Mouse (Mus musculus) cerebellum, adult 2 months (tissue): ENCODE measurements at regions not wholly inside any gene's neighbourhood (a gene's known extent, or its start where the extent isn't known, plus 50 kb on each side); places are given as distances from the start of the nearest gene placed in this dataset.

Source experiments
- DNase-seq, 2 experiments: peaks; one replicate each; pipeline ENCODE4 v3.0.0; 2021
- H3K27ac ChIP-seq: fragments of 200-500 bp; 2 replicates; pipeline ENCODE4 v1.5.1; 2012; ENCODE audit warnings: low read length, control low read depth, inconsistent platforms; ENCODE audit not compliant: insufficient read depth
- H3K27me3 ChIP-seq: fragments of 200-500 bp; 2 replicates; pipeline ENCODE4 v1.6.1; 2012; ENCODE audit warnings: inconsistent platforms, mild to moderate bottlenecking, low read length, moderate library complexity; ENCODE audit not compliant: control insufficient read depth, insufficient read depth
- H3K4me1 ChIP-seq: fragments of 200-500 bp; 2 replicates; pipeline ENCODE4 v1.6.1; 2011; ENCODE audit warnings: low read length; ENCODE audit not compliant: control insufficient read depth, insufficient read depth
- H3K4me3 ChIP-seq: fragments of 200-500 bp; replicated peaks from 2 replicates; pipeline ENCODE3; 2011; ENCODE audit warnings: mild to moderate bottlenecking, low read depth, low read length, control low read depth; ENCODE audit not compliant: insufficient read depth
- CTCF ChIP-seq: fragments of 200-500 bp; IDR thresholded peaks from 2 replicates; pipeline ENCODE4 v1.5.1; 2011; ENCODE audit warnings: low read depth, mild to moderate bottlenecking, control low read depth, low read length, moderate library complexity, borderline replicate concordance; ENCODE audit not compliant: insufficient read depth
- POLR2A ChIP-seq: fragments of 200-500 bp; IDR thresholded peaks from 2 replicates; pipeline ENCODE4 v1.6.1; 2011; ENCODE audit warnings: low read length, control low read depth, borderline replicate concordance; ENCODE audit not compliant: insufficient read depth
- WGBS: fragments of 180-500 bp; shearing (Covaris S2); methylation state at CpG from one replicate; pipeline ENCODE4 v1.1.7; 2018; 5-methylcytosine and 5-hydroxymethylcytosine counted together

DNA sequence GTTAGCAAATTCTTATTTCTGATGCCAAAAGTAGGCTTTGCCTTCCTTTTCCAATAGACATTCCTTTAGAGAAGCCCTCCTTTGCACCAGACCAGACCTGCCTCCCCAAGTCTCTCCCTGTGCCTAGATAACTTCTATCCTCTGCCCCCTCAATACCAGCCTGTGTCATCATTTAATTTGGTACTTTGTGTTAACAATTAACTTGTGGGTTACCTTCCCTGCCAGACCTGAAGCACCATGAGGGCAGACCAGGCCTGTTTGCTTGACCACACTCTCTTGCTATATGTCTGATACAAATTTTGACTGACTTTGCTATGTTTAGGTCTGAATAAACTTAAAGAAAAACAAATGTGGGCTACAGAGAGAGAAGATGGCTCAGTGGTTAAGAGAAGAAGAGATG lies 259.7 kb downstream of the Pik3r1 start:
- no peak overlapping the region for H3K27ac ChIP-seq
- DNase-seq, result no peak
- no peak overlapping the region for H3K4me3 ChIP-seq
- TF ChIP-seq POLR2A (no peak), CTCF (no peak)
- no peaks in the 10 kb centered on the region for H3K4me1 ChIP-seq
- no peaks in the 10 kb centered on the region for H3K27me3 ChIP-seq

GRCm38 (mm10) chr13:101506696-101507095 lies 261.3 kb downstream of the Pik3r1 start:
- Histone ChIP-seq H3K4me3 (no peak overlapping the region), H3K27ac (no peak overlapping the region), H3K27me3 (no peaks in the 10 kb centered on the region), H3K4me1 (peaks cover 4% of the 10 kb centered on the region; the same call in 1 of the 2 replicates)
- DNase-seq, result no peak
- TF ChIP-seq CTCF, result no peak
- TF ChIP-seq POLR2A, result no peak

DNA sequence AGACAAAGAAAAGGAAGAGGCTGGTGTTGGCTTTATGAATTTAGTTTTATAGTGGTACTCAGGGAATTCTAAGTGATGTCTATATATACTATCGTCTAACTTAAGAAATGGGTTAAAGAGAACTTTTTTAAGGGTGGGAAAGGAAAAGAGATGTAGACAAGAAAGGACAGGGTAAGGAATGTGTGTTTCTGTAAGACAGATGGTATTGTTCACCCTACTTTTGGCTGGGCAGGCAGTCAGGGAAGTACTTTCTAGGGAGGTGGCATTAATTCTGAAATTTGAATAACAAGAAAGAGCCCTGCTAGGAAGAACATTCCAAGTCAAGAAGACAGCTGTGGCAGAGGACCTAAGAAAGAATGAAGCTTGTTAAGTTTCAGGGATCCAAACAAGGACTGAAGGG lies 263.0 kb downstream of the Pik3r1 start:
- H3K27me3 ChIP-seq, result no peaks in the 10 kb centered on the region
- H3K4me3 ChIP-seq, result no peak overlapping the region
- H3K4me1 ChIP-seq, result peaks cover 4% of the 10 kb centered on the region; the same call in 1 of the 2 replicates
- no peak overlapping the region for H3K27ac ChIP-seq
- WGBS, result 90% methylated on average over 1 of the region's 1 CpGs
- DNase-seq, result no peak
- TF ChIP-seq CTCF (no peak), POLR2A (no peak)

GRCm38 (mm10) chr13:101504241-101504640 lies 263.8 kb downstream of the Pik3r1 start:
- DNase-seq, result no peak
- H3K27me3 ChIP-seq, result no peaks in the 10 kb centered on the region
- no peak overlapping the region for H3K4me3 ChIP-seq
- no peak overlapping the region for H3K27ac ChIP-seq
- TF ChIP-seq POLR2A (no peak), CTCF (no peak)
- WGBS, result 59% methylated on average over 5 of the region's 5 CpGs
- H3K4me1 ChIP-seq, result peaks cover 4% of the 10 kb centered on the region; the same call in 1 of the 2 replicates

- H3K27ac ChIP-seq, result no peak overlapping the region
- no peaks in the 10 kb centered on the region for H3K27me3 ChIP-seq
- no peak overlapping the region for H3K4me3 ChIP-seq
- H3K4me1 ChIP-seq, result peaks cover 4% of the 10 kb centered on the region
- TF ChIP-seq POLR2A (no peak), CTCF (no peak)
- DNase-seq, result no peak
- 19% methylated on average over 5 of the region's 5 CpGs for WGBS
Observed at GRCm38 (mm10) chr13:101501845-101502284, 266.2 kb downstream of the Pik3r1 start.

- WGBS, result 87% methylated on average over 3 of the region's 3 CpGs
- Histone ChIP-seq H3K27me3 (no peaks in the 10 kb centered on the region), H3K27ac (no peak overlapping the region), H3K4me3 (no peak overlapping the region), H3K4me1 (peaks cover 4% of the 10 kb centered on the region)
- no peak for DNase-seq
- TF ChIP-seq CTCF (no peak), POLR2A (no peak)
Observed at GRCm38 (mm10) chr13:101501061-101501460, 267.0 kb downstream of the Pik3r1 start.

DNA sequence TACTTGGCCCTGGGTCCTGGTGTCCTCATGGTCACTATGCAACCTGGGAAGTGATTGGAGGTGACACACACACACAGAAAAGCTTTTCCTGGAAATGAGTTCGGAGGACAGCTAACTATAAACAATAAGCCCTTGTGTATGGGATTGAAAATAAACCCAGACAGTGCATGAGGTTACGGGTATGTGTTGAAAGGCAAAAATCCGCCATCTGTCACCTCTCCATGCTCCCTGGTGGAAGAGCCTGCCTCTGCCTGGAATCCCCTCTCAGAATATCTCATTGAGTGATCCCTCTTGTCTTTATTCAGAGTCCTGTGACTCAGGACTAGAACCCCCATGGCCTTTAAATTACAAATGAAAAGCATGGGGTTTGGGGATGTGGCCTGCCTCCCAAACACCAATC lies 276.2 kb downstream of the Pik3r1 start:
- 13% methylated on average over 3 of the region's 3 CpGs for WGBS
- DNase-seq, result peak in 1 of 2 experiments; percentile 59
- Histone ChIP-seq H3K27me3 (no peaks in the 10 kb centered on the region), H3K27ac (no peak overlapping the region), H3K4me1 (peaks cover 22% of the 10 kb centered on the region; the same call in 1 of the 2 replicates), H3K4me3 (no peak overlapping the region)
- no peak for TF ChIP-seq POLR2A
- TF ChIP-seq CTCF, result no peak

DNA sequence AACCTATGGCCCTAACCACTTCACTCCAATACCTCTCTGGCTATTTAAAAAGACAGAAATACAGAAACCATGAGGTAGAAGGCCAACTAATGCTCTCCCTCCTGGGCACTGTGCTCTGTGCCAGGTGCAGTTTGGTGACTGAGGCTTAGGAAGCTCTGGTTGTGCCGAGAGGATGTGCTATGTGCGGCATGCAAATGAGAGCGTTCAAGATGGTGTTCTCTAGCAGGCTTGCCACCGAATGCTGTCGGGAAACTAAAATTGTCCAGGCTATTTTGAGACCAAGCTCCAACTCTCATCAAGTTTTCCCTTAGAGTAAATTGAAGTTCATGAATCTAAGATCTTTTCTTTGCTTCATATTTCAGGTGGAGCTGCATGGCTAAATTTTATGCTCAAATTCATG lies 277.1 kb downstream of the Pik3r1 start:
- 43% methylated on average over 5 of the region's 5 CpGs for WGBS
- Histone ChIP-seq H3K4me1 (peaks cover 23% of the 10 kb centered on the region; the same call in 1 of the 2 replicates), H3K27me3 (no peaks in the 10 kb centered on the region), H3K27ac (no peak overlapping the region), H3K4me3 (no peak overlapping the region)
- TF ChIP-seq POLR2A (no peak), CTCF (no peak)
- DNase-seq, result no peak

DNA sequence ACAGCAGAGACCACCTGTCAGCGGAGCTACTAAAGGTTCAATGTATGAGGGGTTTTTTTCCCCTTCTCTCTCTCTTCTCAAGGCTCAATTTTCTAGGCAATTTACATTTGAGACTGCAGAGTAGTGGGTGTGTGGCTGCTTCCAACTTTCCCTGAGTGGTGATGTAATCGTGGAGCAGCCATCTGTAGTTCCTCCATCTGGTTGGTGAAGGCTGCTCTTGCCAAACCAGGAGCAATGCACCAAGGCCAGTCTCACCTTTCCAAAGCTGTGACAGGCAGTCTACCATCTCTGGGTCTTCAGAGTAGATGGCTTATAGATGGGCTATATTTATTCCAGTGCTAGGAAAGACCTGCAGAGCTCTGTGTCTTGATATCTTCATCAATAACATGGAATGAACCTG lies 280.4 kb downstream of the Pik3r1 start:
- no peak for TF ChIP-seq CTCF
- TF ChIP-seq POLR2A, result peak; percentile 48; the same call in 1 of the 2 replicates
- H3K4me1 ChIP-seq, result peaks cover 39% of the 10 kb centered on the region; the same call in 1 of the 2 replicates
- H3K4me3 ChIP-seq, result no peak overlapping the region
- DNase-seq, result peak; percentile 88 to 97
- H3K27ac ChIP-seq, result peak overlapping the region; percentile 89; the same call in 1 of the 2 replicates
- WGBS, result 17% methylated on average over 2 of the region's 2 CpGs
- no peaks in the 10 kb centered on the region for H3K27me3 ChIP-seq
